Mouse (Mus musculus): ENCODE data around the gene Rpl36a-ps1. TPM values are rescaled to one million over a fixed set of nuclear protein-coding genes. Genes with fewer than 3 reads are reported as not detected.
A peak's percentile ranks its signal among the peaks of the same experiment; 100 is the strongest.

Rpl36a-ps1 gene
- total and polyA plus RNA-seq, 2 experiments from 2014 or later, result 0.90 TPM; not detected in 1

- DNase-seq (ENCODE audit: low spot score) (no peak), ATAC-seq (ENCODE audit: low FRiP score) (no peak)
- TF ChIP-seq CTCF (IDR thresholded peaks at IDR 0.05), result no peak
- Histone ChIP-seq H3K27ac (ENCODE audit: low read depth, low read length) (no peak overlapping the region), H3K9ac (replicated peaks; ENCODE audit: low read length, poor library complexity, severe bottlenecking) (no peak overlapping the region), H3K4me2 (ENCODE audit: low read depth, low read length, poor library complexity, severe bottlenecking) (no peak overlapping the region), H3K27me3 (ENCODE audit: insufficient read depth, low read length) (no peaks in the 10 kb centered on the region), H3K36me3 (ENCODE audit: insufficient read depth, low read length) (no peaks in the 10 kb centered on the region), H3K4me1 (ENCODE audit: insufficient read depth, low read length) (no peaks in the 10 kb centered on the region), H3K4me3 (ENCODE audit: low read depth, low read length) (no peak overlapping the region), H3K9me3 (ENCODE audit: low read length) (no peaks in the 10 kb centered on the region)
- WGBS, result 66% methylated on average over 2 of the region's 2 CpGs
Observed at GRCm38 (mm10) chr14:99010920-99011313, 16.8 kb upstream of the Rpl36a-ps1 start.

- DNase-seq (ENCODE audit: low spot score) (peak; percentile 13), ATAC-seq (ENCODE audit: low FRiP score) (no peak)
- H3K27ac ChIP-seq (ENCODE audit: low read depth, low read length), result no peak overlapping the region
- no peaks in the 10 kb centered on the region for H3K9me3 ChIP-seq (ENCODE audit: low read length)
- H3K9ac ChIP-seq (replicated peaks; ENCODE audit: low read length, poor library complexity, severe bottlenecking), result no peak overlapping the region
- TF ChIP-seq CTCF (IDR thresholded peaks at IDR 0.05), result no peak
- no peaks in the 10 kb centered on the region for H3K4me1 ChIP-seq (ENCODE audit: insufficient read depth, low read length)
- no peak overlapping the region for H3K4me2 ChIP-seq (ENCODE audit: low read depth, low read length, poor library complexity, severe bottlenecking)
- WGBS, result 57% methylated on average over 8 of the region's 8 CpGs
- no peaks in the 10 kb centered on the region for H3K27me3 ChIP-seq (ENCODE audit: insufficient read depth, low read length)
- H3K4me3 ChIP-seq (ENCODE audit: low read depth, low read length), result no peak overlapping the region
- no peaks in the 10 kb centered on the region for H3K36me3 ChIP-seq (ENCODE audit: insufficient read depth, low read length)
Observed at GRCm38 (mm10) chr14:99010224-99010919, 16.3 kb upstream of the Rpl36a-ps1 start.

DNA sequence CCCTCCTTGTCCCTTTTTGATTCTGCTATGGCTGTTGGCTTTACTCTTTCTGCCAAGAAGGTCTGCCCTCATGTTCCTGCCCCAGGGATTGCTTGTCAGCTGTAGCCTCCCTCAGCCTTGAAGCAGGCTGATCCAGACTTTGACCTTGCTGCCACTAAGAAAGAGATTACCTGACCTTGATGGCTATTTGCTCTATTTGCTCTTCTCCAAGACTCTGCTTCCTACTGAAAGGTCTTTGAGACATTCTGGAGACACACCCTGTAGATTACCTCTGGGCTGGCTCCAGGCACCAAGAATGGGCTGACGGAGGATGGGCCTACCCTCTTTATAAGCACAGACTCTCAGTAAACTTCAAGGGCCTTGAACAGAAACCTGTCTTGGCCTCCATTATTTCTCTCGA, 1.6 kb downstream of the Rpl36a-ps1 start:
- Histone ChIP-seq H3K4me3 (ENCODE audit: low read depth, low read length) (no peak overlapping the region), H3K9me3 (ENCODE audit: low read length) (no peaks in the 10 kb centered on the region), H3K27me3 (ENCODE audit: insufficient read depth, low read length) (no peaks in the 10 kb centered on the region), H3K36me3 (ENCODE audit: insufficient read depth, low read length) (no peaks in the 10 kb centered on the region), H3K9ac (replicated peaks; ENCODE audit: low read length, poor library complexity, severe bottlenecking) (no peak overlapping the region), H3K4me1 (ENCODE audit: insufficient read depth, low read length) (no peaks in the 10 kb centered on the region), H3K4me2 (ENCODE audit: low read depth, low read length, poor library complexity, severe bottlenecking) (no peak overlapping the region), H3K27ac (ENCODE audit: low read depth, low read length) (no peak overlapping the region)
- no peak for DNase-seq (ENCODE audit: low spot score)
- no peak for TF ChIP-seq CTCF (IDR thresholded peaks at IDR 0.05)
- 84% methylated on average over 2 of the region's 2 CpGs for WGBS
- no peak for ATAC-seq (ENCODE audit: low FRiP score)

- H3K4me1 ChIP-seq (ENCODE audit: insufficient read depth, low read length), result no peaks in the 10 kb centered on the region
- DNase-seq (ENCODE audit: low spot score) (no peak), ATAC-seq (ENCODE audit: low FRiP score) (no peak)
- no peaks in the 10 kb centered on the region for H3K9me3 ChIP-seq (ENCODE audit: low read length)
- no peak overlapping the region for H3K9ac ChIP-seq (replicated peaks; ENCODE audit: low read length, poor library complexity, severe bottlenecking)
- no peak for TF ChIP-seq CTCF (IDR thresholded peaks at IDR 0.05)
- no peaks in the 10 kb centered on the region for H3K27me3 ChIP-seq (ENCODE audit: insufficient read depth, low read length)
- no peaks in the 10 kb centered on the region for H3K36me3 ChIP-seq (ENCODE audit: insufficient read depth, low read length)
- H3K4me2 ChIP-seq (ENCODE audit: low read depth, low read length, poor library complexity, severe bottlenecking), result no peak overlapping the region
- no peak overlapping the region for H3K4me3 ChIP-seq (ENCODE audit: low read depth, low read length)
- H3K27ac ChIP-seq (ENCODE audit: low read depth, low read length), result no peak overlapping the region
- WGBS, result 35% methylated on average over 3 of the region's 3 CpGs
Observed at GRCm38 (mm10) chr14:98990636-98991035, 3.5 kb downstream of the Rpl36a-ps1 start.

DNA sequence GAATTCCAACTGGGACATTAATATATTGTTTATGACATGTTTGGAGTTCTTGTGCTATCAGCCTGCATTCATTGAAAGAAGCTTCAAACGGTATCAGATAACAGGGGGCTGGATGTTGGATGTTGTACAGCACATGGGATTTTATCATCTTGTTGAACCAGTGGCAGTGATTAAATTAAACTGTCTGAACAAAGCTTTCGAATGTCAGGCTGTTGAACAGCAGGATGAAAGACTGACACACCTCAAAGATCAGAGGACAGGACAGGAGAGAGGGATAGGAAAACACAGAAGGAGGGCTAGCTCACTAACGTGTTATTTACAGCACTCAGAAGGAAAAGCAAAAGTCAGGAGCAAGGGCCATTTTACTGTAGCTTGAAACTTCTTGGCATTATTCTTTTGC, 4.3 kb downstream of the Rpl36a-ps1 start:
- Histone ChIP-seq H3K4me1 (ENCODE audit: insufficient read depth, low read length) (no peaks in the 10 kb centered on the region), H3K9ac (replicated peaks; ENCODE audit: low read length, poor library complexity, severe bottlenecking) (no peak overlapping the region), H3K4me3 (ENCODE audit: low read depth, low read length) (no peak overlapping the region), H3K27ac (ENCODE audit: low read depth, low read length) (no peak overlapping the region), H3K4me2 (ENCODE audit: low read depth, low read length, poor library complexity, severe bottlenecking) (no peak overlapping the region), H3K27me3 (ENCODE audit: insufficient read depth, low read length) (no peaks in the 10 kb centered on the region), H3K36me3 (ENCODE audit: insufficient read depth, low read length) (no peaks in the 10 kb centered on the region), H3K9me3 (ENCODE audit: low read length) (no peaks in the 10 kb centered on the region)
- 20% methylated on average over 3 of the region's 3 CpGs for WGBS
- TF ChIP-seq CTCF (IDR thresholded peaks at IDR 0.05), result no peak
- ATAC-seq (ENCODE audit: low FRiP score), result no peak
- no peak for DNase-seq (ENCODE audit: low spot score)

GRCm38 (mm10) chr14:98971921-98972320, 22.2 kb downstream of the Rpl36a-ps1 start:
- Histone ChIP-seq H3K4me2 (ENCODE audit: low read depth, low read length, poor library complexity, severe bottlenecking) (no peak overlapping the region), H3K36me3 (ENCODE audit: insufficient read depth, low read length) (no peaks in the 10 kb centered on the region), H3K27me3 (ENCODE audit: insufficient read depth, low read length) (no peaks in the 10 kb centered on the region), H3K9me3 (ENCODE audit: low read length) (no peaks in the 10 kb centered on the region), H3K4me1 (ENCODE audit: insufficient read depth, low read length) (no peaks in the 10 kb centered on the region), H3K27ac (ENCODE audit: low read depth, low read length) (no peak overlapping the region), H3K9ac (replicated peaks; ENCODE audit: low read length, poor library complexity, severe bottlenecking) (no peak overlapping the region), H3K4me3 (ENCODE audit: low read depth, low read length) (no peak overlapping the region)
- DNase-seq (ENCODE audit: low spot score), result no peak
- no peak for TF ChIP-seq CTCF (IDR thresholded peaks at IDR 0.05)
- WGBS, result 31% methylated on average over 4 of the region's 4 CpGs
- no peak for ATAC-seq (ENCODE audit: low FRiP score)

Data from midbrain, postnatal 0 days (tissue).